Mouse (Mus musculus): ENCODE measurements around the gene Asrgl1. TPM values are rescaled to one million over a fixed set of nuclear protein-coding genes. Genes with fewer than 3 reads are reported as not detected.

Asrgl1 gene
- total RNA-seq, 2 experiments from 2014 or later, result 133 to 162 TPM

DNA sequence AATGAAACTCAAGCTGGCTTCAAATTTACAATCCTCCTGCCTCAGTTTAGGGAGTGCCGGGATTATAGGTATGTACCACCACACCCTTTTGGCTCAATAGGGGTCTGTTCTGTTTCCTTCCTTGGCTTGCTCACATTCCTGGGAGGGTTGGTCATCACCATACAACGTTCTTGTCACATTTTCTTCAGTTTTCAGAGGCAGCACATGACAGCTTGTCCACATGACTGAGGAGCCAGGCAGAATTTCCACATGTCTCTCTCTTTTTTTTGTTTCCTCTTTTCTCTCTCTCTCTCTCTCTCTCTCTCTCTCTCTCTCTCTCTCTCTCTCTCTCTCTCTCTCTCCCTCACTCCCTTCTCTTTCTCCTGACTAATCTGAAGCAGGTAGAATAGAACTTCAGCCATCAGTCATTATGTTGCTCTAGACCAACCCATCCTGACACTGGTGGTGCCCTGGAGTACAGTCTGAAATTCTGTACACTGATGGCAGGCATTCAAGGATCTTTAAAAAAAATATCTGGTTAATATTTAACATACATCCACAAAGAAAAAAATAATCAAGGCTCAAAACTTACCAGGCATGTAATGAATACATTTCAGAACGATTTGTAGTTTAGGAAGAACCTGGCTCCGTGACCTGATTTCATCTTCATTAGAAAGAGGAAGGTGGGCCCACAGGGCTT lies 58.3 kb downstream of the Asrgl1 start:
- H3K4me3 ChIP-seq, result no peak overlapping the region
- no peak for TF ChIP-seq CTCF (conservative IDR thresholded peaks at IDR 0.05)
- no peak for DNase-seq (ENCODE audit: low spot score in 2 of 2)
- peak overlapping the region; percentile 14; the same call in 1 of the 2 replicates for H3K27ac ChIP-seq

- H3K27ac ChIP-seq, result peak overlapping the region; percentile 20; the same call in 1 of the 2 replicates
- DNase-seq (ENCODE audit: low spot score in 2 of 2), result no peak
- TF ChIP-seq CTCF (conservative IDR thresholded peaks at IDR 0.05), result no peak
These were observed 59.4 kb downstream of the Asrgl1 start for GRCm38 (mm10) chr19:9076035-9076434.

GRCm38 (mm10) chr19:9075558-9075957 lies 59.9 kb downstream of the Asrgl1 start:
- no peak for DNase-seq (ENCODE audit: low spot score in 2 of 2)
- no peak for TF ChIP-seq CTCF (conservative IDR thresholded peaks at IDR 0.05)
- Histone ChIP-seq H3K4me3 (no peak overlapping the region), H3K27ac (peak overlapping the region; percentile 20; the same call in 1 of the 2 replicates)

More at GRCm38 (mm10) chr19:9076035-9076434, 59.4 kb downstream of the Asrgl1 start:
- H3K4me3 ChIP-seq, result no peak overlapping the region

GRCm38 (mm10) chr19:9074424-9074823 lies 61.0 kb downstream of the Asrgl1 start:
- TF ChIP-seq CTCF (conservative IDR thresholded peaks at IDR 0.05), result no peak
- no peak overlapping the region for H3K4me3 ChIP-seq
- H3K27ac ChIP-seq, result no peak overlapping the region
- no peak for DNase-seq (ENCODE audit: low spot score in 2 of 2)

- DNase-seq (ENCODE audit: low spot score in 2 of 2), result no peak
- Histone ChIP-seq H3K27ac (0 out of 2 replicates have a peak overlapping the region, but pooled peaks have one; percentile 2), H3K4me3 (no peak overlapping the region)
- no peak for TF ChIP-seq CTCF (conservative IDR thresholded peaks at IDR 0.05)
These were observed 61.5 kb downstream of the Asrgl1 start for GRCm38 (mm10) chr19:9073776-9074411.

- no peak for TF ChIP-seq CTCF (conservative IDR thresholded peaks at IDR 0.05)
- Histone ChIP-seq H3K27ac (peak overlapping the region; percentile 23; the same call in 1 of the 2 replicates), H3K4me3 (no peak overlapping the region)
- DNase-seq (ENCODE audit: low spot score in 2 of 2), result no peak
These were observed 63.3 kb downstream of the Asrgl1 start for GRCm38 (mm10) chr19:9072157-9072530.

- Histone ChIP-seq H3K27ac (peak overlapping the region; percentile 21; the same call in 1 of the 2 replicates), H3K4me3 (no peak overlapping the region)
- no peak for TF ChIP-seq CTCF (conservative IDR thresholded peaks at IDR 0.05)
- peak in 1 of 2 experiments; percentile 29 for DNase-seq (ENCODE audit: low spot score in 2 of 2)
These were observed 63.8 kb downstream of the Asrgl1 start for GRCm38 (mm10) chr19:9071456-9072156.

DNA sequence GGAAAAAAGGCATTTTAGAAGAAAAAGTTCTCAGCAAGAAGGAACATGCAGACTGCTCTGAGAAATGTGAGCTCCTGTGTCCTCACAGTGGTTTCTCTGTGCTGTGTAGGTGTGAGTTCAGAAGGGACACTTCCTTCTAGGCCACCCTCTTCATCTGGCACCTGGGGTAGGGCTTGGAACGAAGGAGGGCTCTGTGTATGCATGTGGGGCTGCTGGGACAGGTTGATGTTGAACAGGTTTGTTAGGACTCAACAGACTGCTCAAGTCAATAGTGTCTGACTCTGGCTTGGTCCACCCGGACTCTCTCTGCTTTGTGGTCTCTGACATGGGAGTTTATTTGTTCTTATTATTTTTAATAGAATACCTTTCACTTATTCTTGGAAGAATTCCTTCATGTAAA lies 65.1 kb downstream of the Asrgl1 start:
- no peak overlapping the region for H3K27ac ChIP-seq
- no peak for TF ChIP-seq CTCF (conservative IDR thresholded peaks at IDR 0.05)
- DNase-seq (ENCODE audit: low spot score in 2 of 2), result no peak
- no peak overlapping the region for H3K4me3 ChIP-seq

- Histone ChIP-seq H3K27ac (no peak overlapping the region), H3K4me3 (no peak overlapping the region)
- peak; percentile 36 to 53 for DNase-seq (ENCODE audit: low spot score in 2 of 2)
- no peak for TF ChIP-seq CTCF (conservative IDR thresholded peaks at IDR 0.05)
These were observed 65.6 kb downstream of the Asrgl1 start for GRCm38 (mm10) chr19:9069687-9070307.

DNA sequence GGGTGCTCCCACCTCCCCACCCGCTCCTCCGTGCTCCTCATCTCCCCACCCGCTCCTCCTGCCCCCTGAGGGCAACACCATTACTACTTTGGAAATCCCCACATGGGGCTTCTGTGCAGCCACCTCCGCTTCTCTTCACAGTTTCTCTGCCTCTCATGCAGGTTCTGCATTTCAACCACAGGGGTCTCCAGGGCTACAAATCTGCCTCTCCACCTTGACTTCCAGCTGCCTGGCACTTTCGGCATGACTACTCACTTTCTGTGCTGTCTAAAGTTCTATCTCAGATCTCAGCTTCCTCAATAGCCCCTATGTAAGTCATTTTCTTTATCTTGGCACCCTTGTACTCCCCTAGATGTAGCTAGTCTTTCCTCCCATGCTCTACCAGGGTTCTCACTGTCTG lies 68.1 kb downstream of the Asrgl1 start:
- no peak for TF ChIP-seq CTCF (conservative IDR thresholded peaks at IDR 0.05)
- no peak for DNase-seq (ENCODE audit: low spot score in 2 of 2)
- Histone ChIP-seq H3K4me3 (no peak overlapping the region), H3K27ac (no peak overlapping the region)

DNA sequence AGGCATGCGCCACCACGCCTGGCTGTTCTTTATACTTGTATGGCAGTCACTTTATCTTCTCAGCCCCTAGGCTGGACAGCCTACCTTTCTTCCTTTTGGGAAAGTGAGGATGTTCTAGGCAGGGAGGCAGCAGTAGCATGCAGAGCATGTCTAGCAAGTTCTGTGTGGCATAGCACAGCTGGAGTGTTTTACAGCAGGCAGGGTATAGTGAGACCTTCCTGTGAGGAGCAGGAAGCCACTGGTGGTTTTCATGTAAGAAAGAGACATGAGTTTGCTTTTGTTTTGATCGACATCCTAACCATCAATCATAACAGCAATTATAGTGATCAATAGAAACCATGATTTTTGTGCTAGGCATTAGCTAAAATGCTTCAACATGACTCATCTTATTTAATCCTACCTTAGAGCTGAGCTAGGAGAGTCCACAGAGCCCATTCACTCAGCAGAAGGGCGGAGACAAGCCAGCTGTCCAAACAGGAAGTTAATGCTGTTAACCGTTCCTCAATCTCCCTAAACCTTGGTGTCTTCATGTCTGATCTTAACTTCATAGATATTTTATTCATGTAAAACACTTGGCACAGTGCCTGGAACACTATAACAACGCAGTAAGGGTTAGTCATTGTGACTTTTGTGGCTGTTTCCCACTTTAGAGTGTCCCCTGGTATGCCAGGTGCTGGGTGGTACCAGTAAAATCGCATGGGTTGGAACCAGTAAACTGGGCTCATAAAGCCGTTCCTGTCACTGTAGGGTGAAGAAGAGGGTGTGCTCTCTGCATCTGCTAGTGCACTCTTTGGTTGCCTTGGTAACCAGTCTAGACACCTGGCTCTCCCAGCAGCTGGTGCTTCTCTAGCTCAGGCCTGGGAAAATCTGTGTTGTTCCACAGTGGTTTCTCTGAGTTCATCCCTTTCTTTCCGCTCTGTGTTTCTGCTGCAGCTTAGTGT lies 69.5 kb downstream of the Asrgl1 start:
- DNase-seq (ENCODE audit: low spot score in 2 of 2), result peak; percentile 27 to 41
- H3K27ac ChIP-seq, result peak overlapping the region; percentile 20; the same call in 1 of the 2 replicates
- no peak for TF ChIP-seq CTCF (conservative IDR thresholded peaks at IDR 0.05)
- no peak overlapping the region for H3K4me3 ChIP-seq

- no peak for DNase-seq (ENCODE audit: low spot score in 2 of 2)
- no peak for TF ChIP-seq CTCF (conservative IDR thresholded peaks at IDR 0.05)
- H3K27ac ChIP-seq, result no peak overlapping the region
- H3K4me3 ChIP-seq, result no peak overlapping the region
These were observed 71.6 kb downstream of the Asrgl1 start for GRCm38 (mm10) chr19:9063831-9064230.
